Mouse (Mus musculus): ENCODE results near the gene Pcolce.

GRCm38 (mm10) chr5:137649251-137649650 lies 35.7 kb upstream of the Pcolce start:
- no peak for TF ChIP-seq CTCF (IDR thresholded peaks at IDR 0.05; ENCODE audit: control insufficient read depth, insufficient read depth, low read length)
- TF ChIP-seq POLR2A (IDR thresholded peaks at IDR 0.05; ENCODE audit: borderline replicate concordance, control insufficient read depth, low read depth, low read length) = no peak

All from bone marrow, adult 2 months (tissue).